Mouse (Mus musculus): ENCODE measurements around the gene Gad1. TPM values are rescaled to one million over a fixed set of nuclear protein-coding genes. Genes with fewer than 3 reads are reported as not detected.

Gene Gad1
- total and polyA plus RNA-seq, 2 experiments from 2014 or later: 106 to 113 TPM

- Histone ChIP-seq H3K4me3 (ENCODE audit: low read length) (no peak overlapping the region), H3K27me3 (ENCODE audit: insufficient read depth, low read length) (no peaks in the 10 kb centered on the region), H3K27ac (no peak overlapping the region), H3K36me3 (ENCODE audit: insufficient read depth, low read length) (no peaks in the 10 kb centered on the region), H3K9ac (replicated peaks; ENCODE audit: low read length) (no peak overlapping the region), H3K4me1 (ENCODE audit: insufficient read depth, low read length) (no peaks in the 10 kb centered on the region; the same call in 1 of the 2 replicates), H3K4me2 (ENCODE audit: low read depth, low read length) (no peak overlapping the region), H3K9me3 (ENCODE audit: low read length) (no peaks in the 10 kb centered on the region)
- DNase-seq (ENCODE audit: low spot score) (no peak), ATAC-seq (no peak)
- WGBS: 27% methylated on average over 4 of the region's 4 CpGs
- TF ChIP-seq CTCF (IDR thresholded peaks at IDR 0.05; ENCODE audit: low read depth): no peak
Measured at GRCm38 (mm10) chr2:70647681-70648080, 94.8 kb downstream of the Gad1 start.

- TF ChIP-seq CTCF (IDR thresholded peaks at IDR 0.05; ENCODE audit: low read depth): no peak
- 96% methylated on average over 5 of the region's 5 CpGs for WGBS
Measured at GRCm38 (mm10) chr2:70648271-70648670, 95.4 kb downstream of the Gad1 start.

GRCm38 (mm10) chr2:70649471-70649870, 96.6 kb downstream of the Gad1 start:
- Histone ChIP-seq H3K4me2 (ENCODE audit: low read depth, low read length) (no peak overlapping the region), H3K4me1 (ENCODE audit: insufficient read depth, low read length) (no peaks in the 10 kb centered on the region), H3K27ac (no peak overlapping the region), H3K9ac (replicated peaks; ENCODE audit: low read length) (no peak overlapping the region), H3K27me3 (ENCODE audit: insufficient read depth, low read length) (no peaks in the 10 kb centered on the region), H3K9me3 (ENCODE audit: low read length) (no peaks in the 10 kb centered on the region), H3K36me3 (ENCODE audit: insufficient read depth, low read length) (no peaks in the 10 kb centered on the region), H3K4me3 (ENCODE audit: low read length) (no peak overlapping the region)
- ATAC-seq: no peak
- DNase-seq (ENCODE audit: low spot score): no peak
- 90% methylated on average over 4 of the region's 4 CpGs for WGBS
- TF ChIP-seq CTCF (IDR thresholded peaks at IDR 0.05; ENCODE audit: low read depth): no peak

More at GRCm38 (mm10) chr2:70648271-70648670, 95.4 kb downstream of the Gad1 start:
- Histone ChIP-seq H3K4me2 (ENCODE audit: low read depth, low read length) (no peak overlapping the region), H3K9me3 (ENCODE audit: low read length) (no peaks in the 10 kb centered on the region), H3K4me3 (ENCODE audit: low read length) (no peak overlapping the region), H3K27ac (no peak overlapping the region), H3K9ac (replicated peaks; ENCODE audit: low read length) (no peak overlapping the region), H3K4me1 (ENCODE audit: insufficient read depth, low read length) (no peaks in the 10 kb centered on the region), H3K36me3 (ENCODE audit: insufficient read depth, low read length) (no peaks in the 10 kb centered on the region), H3K27me3 (ENCODE audit: insufficient read depth, low read length) (no peaks in the 10 kb centered on the region)
- DNase-seq (ENCODE audit: low spot score) (no peak), ATAC-seq (no peak)

Other genes with a start within 250 kb of the Gad1 start
- gene Sp5, start 78.1 kb upstream of the Gad1 start, total RNA-seq (2014; rRNA removed): 14.8 and 28.2 TPM in 2 replicates
- gene Sp5, start 78.1 kb upstream of the Gad1 start, polyA plus RNA-seq (2015; fragmentation: Nextera tagmentation; extraction: Ambion mirVana): 13.2 and 14.0 TPM in 2 replicates
- 0.43 and 1.8 TPM in 2 replicates for gene Erich2, start 44.3 kb upstream of the Gad1 start, total RNA-seq (2014; rRNA removed)
- gene Erich2, start 44.3 kb upstream of the Gad1 start, polyA plus RNA-seq (2015; fragmentation: Nextera tagmentation; extraction: Ambion mirVana): 6.3 and 7.1 TPM in 2 replicates
- 82.6 and 84.0 TPM in 2 replicates for gene Gorasp2, start 108.5 kb downstream of the Gad1 start, total RNA-seq (2014; rRNA removed)
- 136 and 144 TPM in 2 replicates for gene Gorasp2, start 108.5 kb downstream of the Gad1 start, polyA plus RNA-seq (2015; fragmentation: Nextera tagmentation; extraction: Ambion mirVana)
- gene Gm26558, start 109.0 kb downstream of the Gad1 start, total RNA-seq (2014; rRNA removed): 0.47 and 0.58 TPM in 2 replicates
- gene Gm26558, start 109.0 kb downstream of the Gad1 start, polyA plus RNA-seq (2015; fragmentation: Nextera tagmentation; extraction: Ambion mirVana): 3.4 and 4.8 TPM in 2 replicates

Measured in hindbrain, postnatal 0 days (tissue).